Mouse (Mus musculus) liver, embryonic 14.5 days (tissue): ENCODE results near the gene Kalrn.

Source experiments
- CTCF ChIP-seq: IDR thresholded peaks from 2 replicates; pipeline ENCODE4 v1.5.1; 2016; ENCODE audit warnings: antibody characterized with exemption, low read depth, control low read depth
- EP300 ChIP-seq: IDR thresholded peaks from 2 replicates; pipeline ENCODE4 v1.6.1; 2016; ENCODE audit warnings: antibody characterized with exemption, low read depth

DNA sequence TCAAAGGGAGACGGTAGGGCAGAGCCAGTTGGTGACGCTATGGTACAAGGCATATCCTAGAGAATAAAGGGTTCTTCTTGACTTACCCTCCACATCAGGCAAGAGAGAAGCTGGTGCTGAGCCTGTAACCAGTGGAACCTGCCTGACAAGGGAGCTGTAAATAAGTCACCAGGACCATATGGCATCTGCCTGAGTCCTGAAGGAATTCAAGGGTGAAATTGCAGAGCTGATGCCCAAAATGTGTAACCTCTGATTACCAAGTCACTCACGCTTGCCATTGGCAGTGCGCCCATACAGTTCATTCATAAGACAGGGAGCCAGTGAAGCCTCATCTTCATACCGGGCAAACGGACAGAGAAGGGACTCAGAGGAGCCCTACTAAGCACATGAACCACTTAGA lies 37.0 kb downstream of the Kalrn start:
- TF ChIP-seq CTCF: no peak
- TF ChIP-seq EP300: no peak
